Mouse (Mus musculus) heart, embryonic 16.5 days (tissue): ENCODE data around the gene Dscam. TPM values are rescaled to one million over a fixed set of nuclear protein-coding genes. Genes with fewer than 3 reads are reported as not detected.
A peak's percentile ranks its signal among the peaks of the same experiment; 100 is the strongest.

Experiments used
- ATAC-seq: fragments of 200-750 bp; cut with Nextera tagmentation; replicated peaks from 2 replicates; pipeline ENCODE4 v1.8.0; 2017; ENCODE audit warnings: moderate number of reproducible peaks; ENCODE audit not compliant: insufficient read depth, low FRiP score; ENCODE audit errors: extremely low read depth
- H3K27ac ChIP-seq: fragments of 300-500 bp; sonication (generic); 2 replicates; pipeline ENCODE4 v1.5.1; 2014; ENCODE audit warnings: mild to moderate bottlenecking, low read length, control low read depth, moderate library complexity
- H3K27me3 ChIP-seq: fragments of 300-500 bp; sonication (generic); 2 replicates; pipeline ENCODE4 v1.6.1; 2014; ENCODE audit warnings: low read length, mixed read lengths; ENCODE audit not compliant: control insufficient read depth, insufficient read depth
- H3K36me3 ChIP-seq: fragments of 300-500 bp; sonication (generic); 2 replicates; pipeline ENCODE4 v1.6.1; 2014; ENCODE audit not compliant: control insufficient read depth, insufficient read depth
- H3K4me1 ChIP-seq: fragments of 300-500 bp; sonication (generic); 2 replicates; pipeline ENCODE4 v1.6.1; 2014; ENCODE audit warnings: low read length, mixed read lengths; ENCODE audit not compliant: control insufficient read depth, insufficient read depth
- H3K4me2 ChIP-seq: fragments of 300-500 bp; sonication (generic); 2 replicates; pipeline ENCODE4 v1.6.1; 2014; ENCODE audit warnings: low read depth, mild to moderate bottlenecking, control low read depth, low read length
- H3K4me3 ChIP-seq: fragments of 300-500 bp; sonication (generic); 2 replicates; pipeline ENCODE4 v1.5.1; 2014; ENCODE audit warnings: mild to moderate bottlenecking, control low read depth, low read length
- H3K9ac ChIP-seq: fragments of 300-500 bp; sonication (generic); 2 replicates; pipeline ENCODE4 v1.6.1; 2014; ENCODE audit warnings: low read length, control low read depth
- H3K9me3 ChIP-seq: fragments of 300-500 bp; sonication (generic); replicated peaks from 2 replicates; pipeline ENCODE4 v1.6.1; 2016; ENCODE audit warnings: low read length; ENCODE audit not compliant: control insufficient read depth
- WGBS: fragments of 180-500 bp; shearing (Covaris S2); extraction: QIAGEN DNeasy Blood & Tissue Kit; methylation state at CpG from one replicate; pipeline ENCODE4 v1.1.7; 2014; 5-methylcytosine and 5-hydroxymethylcytosine counted together
- polyA plus RNA-seq: library from polyadenylated mRNA; unstranded; fragments of >200 nt; fragmentation: Nextera tagmentation; extraction: Ambion mirVana; gene quantifications from 2 replicates; pipeline ENCODE4 v1.2.1, GENCODE M21; 2015

Dscam gene
- polyA plus RNA-seq, 1 experiment from 2014 or later = not detected

DNA sequence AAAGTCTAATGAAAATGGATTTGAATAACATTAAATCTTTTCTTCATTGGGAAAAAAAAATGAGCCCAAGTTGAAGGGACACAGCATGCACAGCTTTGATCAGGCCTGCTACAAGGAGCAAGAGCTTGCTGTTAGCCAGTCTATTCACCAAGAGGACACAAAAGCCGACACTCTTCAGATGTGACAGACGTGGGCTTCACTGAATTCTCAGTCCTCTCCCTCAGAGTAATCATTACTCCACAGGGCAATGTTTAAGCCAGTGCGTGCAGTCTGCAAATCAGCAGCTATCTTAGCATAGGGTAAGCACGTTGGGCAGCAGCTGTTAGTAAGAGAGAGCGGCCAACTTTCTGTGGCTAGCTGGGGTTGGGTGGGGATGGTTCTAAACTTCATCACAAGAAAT lies 391.5 kb downstream of the Dscam start:
- H3K4me1 ChIP-seq = no peaks in the 10 kb centered on the region
- no peak overlapping the region for H3K27ac ChIP-seq
- no peak overlapping the region for H3K9ac ChIP-seq
- no peak overlapping the region for H3K4me2 ChIP-seq
- no peaks in the 10 kb centered on the region for H3K36me3 ChIP-seq
- WGBS = 61% methylated on average over 5 of the region's 5 CpGs
- no peak for ATAC-seq
- no peaks in the 10 kb centered on the region for H3K9me3 ChIP-seq
- no peak overlapping the region for H3K4me3 ChIP-seq
- no peaks in the 10 kb centered on the region for H3K27me3 ChIP-seq

DNA sequence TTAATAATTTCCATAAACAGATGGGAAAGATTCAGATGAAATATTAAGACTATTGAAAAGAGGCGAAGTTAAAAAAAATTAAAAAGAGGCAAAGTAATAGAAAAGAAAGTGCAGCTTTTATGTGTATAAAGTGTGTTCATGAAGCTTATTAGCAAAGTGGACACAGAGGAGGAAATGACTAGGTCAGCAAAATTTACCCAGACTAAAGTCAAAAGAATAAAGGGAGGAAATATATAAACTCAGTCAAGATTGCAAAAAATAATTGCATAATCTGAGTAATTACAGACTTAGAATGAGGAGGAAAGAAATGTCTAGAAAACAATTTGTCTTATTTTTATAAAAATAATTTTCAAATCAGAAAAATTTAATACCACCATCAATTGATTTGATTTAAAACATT lies 396.3 kb downstream of the Dscam start:
- 82% methylated on average over 1 of the region's 1 CpGs for WGBS
- no peak overlapping the region for H3K4me2 ChIP-seq
- H3K4me3 ChIP-seq = no peak overlapping the region
- H3K9ac ChIP-seq = no peak overlapping the region
- no peak overlapping the region for H3K27ac ChIP-seq
- no peak for ATAC-seq
- no peaks in the 10 kb centered on the region for H3K27me3 ChIP-seq
- H3K4me1 ChIP-seq = no peaks in the 10 kb centered on the region
- H3K36me3 ChIP-seq = no peaks in the 10 kb centered on the region
- H3K9me3 ChIP-seq = no peaks in the 10 kb centered on the region

DNA sequence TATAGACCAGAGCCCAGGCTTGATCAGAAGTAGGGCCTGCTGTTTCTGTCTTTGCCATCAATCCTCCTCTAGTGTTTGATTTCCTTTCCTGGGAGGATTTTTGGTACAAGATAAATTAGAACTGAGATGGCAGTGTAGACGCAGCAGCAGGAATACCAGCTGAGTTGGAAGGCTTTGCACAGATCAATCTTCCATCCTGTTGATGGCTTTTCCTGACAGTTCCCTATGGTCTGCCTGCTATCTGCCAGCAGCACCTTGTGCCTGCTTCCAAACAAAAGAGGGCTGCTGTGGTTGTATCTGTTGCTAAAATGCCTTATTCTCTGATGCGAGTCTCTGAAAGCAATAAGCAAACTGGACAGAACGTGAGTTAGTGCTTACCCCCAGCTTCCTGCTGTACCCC lies 402.6 kb downstream of the Dscam start:
- 44% methylated on average over 3 of the region's 3 CpGs for WGBS
- no peak overlapping the region for H3K27ac ChIP-seq
- H3K4me3 ChIP-seq = no peak overlapping the region
- no peaks in the 10 kb centered on the region for H3K27me3 ChIP-seq
- H3K4me1 ChIP-seq = no peaks in the 10 kb centered on the region
- H3K36me3 ChIP-seq = no peaks in the 10 kb centered on the region
- no peak overlapping the region for H3K9ac ChIP-seq
- H3K4me2 ChIP-seq = no peak overlapping the region
- no peak for ATAC-seq
- H3K9me3 ChIP-seq = no peaks in the 10 kb centered on the region

DNA sequence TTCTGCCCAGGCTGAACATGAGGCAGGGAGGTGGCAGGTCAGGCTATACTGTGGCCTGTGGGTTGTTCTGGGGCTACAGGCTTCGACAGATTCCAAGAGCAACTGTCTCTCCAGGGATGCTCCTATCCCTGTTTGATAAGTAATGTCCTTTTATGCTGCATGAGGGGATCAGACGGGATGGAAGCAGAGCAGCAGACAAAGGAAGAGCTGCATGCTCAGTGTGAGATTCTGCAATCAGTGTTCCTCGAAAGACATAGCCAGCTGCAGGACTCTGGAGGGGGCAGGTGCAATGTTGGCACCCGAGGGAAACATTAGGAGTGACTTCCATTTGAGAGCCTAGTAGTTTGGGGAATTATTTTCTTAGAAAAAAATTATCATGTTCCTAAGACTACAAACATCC lies 403.0 kb downstream of the Dscam start:
- Histone ChIP-seq H3K9ac (no peak overlapping the region), H3K4me1 (no peaks in the 10 kb centered on the region), H3K36me3 (no peaks in the 10 kb centered on the region), H3K27me3 (no peaks in the 10 kb centered on the region), H3K4me3 (no peak overlapping the region), H3K27ac (no peak overlapping the region), H3K9me3 (no peaks in the 10 kb centered on the region), H3K4me2 (no peak overlapping the region)
- no peak for ATAC-seq
- 37% methylated on average over 4 of the region's 4 CpGs for WGBS

DNA sequence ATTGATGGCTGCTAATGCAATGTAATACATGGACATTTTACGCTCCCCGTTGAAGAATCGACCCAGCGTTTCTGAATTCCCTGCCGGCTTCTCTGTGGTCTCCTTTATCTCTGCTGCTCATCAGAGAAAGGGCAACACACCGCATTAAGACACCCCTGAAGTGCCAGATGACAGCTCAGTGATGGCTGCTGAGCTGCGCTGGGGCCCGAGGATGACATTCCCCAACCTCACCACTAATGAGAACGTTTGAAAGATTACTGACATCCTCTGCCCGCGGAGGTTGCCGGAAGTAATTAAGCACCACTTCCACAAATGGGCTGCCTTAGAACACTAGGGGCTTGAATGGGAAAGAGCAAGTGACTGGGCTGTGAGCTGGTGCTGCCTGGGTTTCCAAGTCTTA lies 409.3 kb downstream of the Dscam start:
- ATAC-seq = no peak
- no peak overlapping the region for H3K9ac ChIP-seq
- H3K4me3 ChIP-seq = no peak overlapping the region
- no peaks in the 10 kb centered on the region for H3K4me1 ChIP-seq
- no peak overlapping the region for H3K4me2 ChIP-seq
- no peaks in the 10 kb centered on the region for H3K9me3 ChIP-seq
- H3K27me3 ChIP-seq = no peaks in the 10 kb centered on the region
- WGBS = 20% methylated on average over 12 of the region's 12 CpGs
- no peak overlapping the region for H3K27ac ChIP-seq
- H3K36me3 ChIP-seq = no peaks in the 10 kb centered on the region

DNA sequence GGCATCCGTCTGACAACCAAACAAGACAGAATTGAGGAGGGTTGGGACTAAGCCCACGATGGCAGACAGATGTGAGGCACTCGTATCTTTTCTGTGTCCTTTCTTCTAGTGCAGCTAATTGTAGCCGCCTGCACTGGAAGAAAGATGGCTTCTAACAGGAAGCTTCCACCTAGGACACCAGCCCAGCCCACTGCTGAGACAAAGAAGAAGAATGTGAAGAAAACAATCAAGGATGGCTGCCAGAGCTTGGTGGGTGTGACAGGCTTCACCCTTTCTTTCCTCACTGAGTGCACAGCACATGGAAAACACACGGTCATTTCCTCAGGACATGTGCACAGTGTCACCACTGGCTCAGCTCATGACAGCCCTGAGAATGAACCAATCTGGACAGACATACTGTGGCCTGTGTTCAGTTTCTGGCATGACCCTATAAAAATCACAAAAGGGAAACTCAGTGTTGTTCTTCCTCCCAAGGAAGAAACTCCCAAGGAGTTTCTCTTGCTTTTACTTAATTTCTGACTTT lies 411.4 kb downstream of the Dscam start:
- Histone ChIP-seq H3K9ac (no peak overlapping the region), H3K4me3 (no peak overlapping the region), H3K27me3 (no peaks in the 10 kb centered on the region; the same call in 1 of the 2 replicates), H3K9me3 (no peaks in the 10 kb centered on the region), H3K4me2 (no peak overlapping the region), H3K4me1 (no peaks in the 10 kb centered on the region), H3K27ac (no peak overlapping the region), H3K36me3 (no peaks in the 10 kb centered on the region)
- WGBS = 53% methylated on average over 5 of the region's 5 CpGs
- peak; percentile 63 for ATAC-seq

DNA sequence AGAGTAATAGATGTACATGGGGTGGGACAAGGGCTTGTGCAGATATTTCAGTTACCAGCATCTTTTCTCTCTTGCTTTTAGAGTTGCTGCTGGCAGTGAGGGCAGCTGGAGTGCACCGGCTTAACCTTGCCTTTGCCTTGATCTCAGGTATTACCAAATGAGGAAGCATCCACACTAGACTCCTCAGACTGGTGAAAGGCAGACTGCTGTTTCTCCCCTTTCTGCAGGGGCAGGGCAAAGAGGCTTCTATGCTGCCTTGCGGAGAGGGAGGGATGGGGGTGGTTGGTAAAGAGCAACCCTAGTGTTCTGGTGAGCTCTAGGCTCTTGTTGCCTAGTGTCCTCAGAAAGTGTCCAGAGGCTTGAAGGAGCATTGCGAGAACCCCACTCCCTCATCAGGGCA lies 412.2 kb downstream of the Dscam start:
- Histone ChIP-seq H3K27ac (no peak overlapping the region), H3K9me3 (no peaks in the 10 kb centered on the region), H3K36me3 (no peaks in the 10 kb centered on the region), H3K9ac (no peak overlapping the region), H3K4me3 (no peak overlapping the region), H3K4me1 (no peaks in the 10 kb centered on the region), H3K4me2 (no peak overlapping the region), H3K27me3 (no peaks in the 10 kb centered on the region; the same call in 1 of the 2 replicates)
- no peak for ATAC-seq
- WGBS = 65% methylated on average over 3 of the region's 3 CpGs

DNA sequence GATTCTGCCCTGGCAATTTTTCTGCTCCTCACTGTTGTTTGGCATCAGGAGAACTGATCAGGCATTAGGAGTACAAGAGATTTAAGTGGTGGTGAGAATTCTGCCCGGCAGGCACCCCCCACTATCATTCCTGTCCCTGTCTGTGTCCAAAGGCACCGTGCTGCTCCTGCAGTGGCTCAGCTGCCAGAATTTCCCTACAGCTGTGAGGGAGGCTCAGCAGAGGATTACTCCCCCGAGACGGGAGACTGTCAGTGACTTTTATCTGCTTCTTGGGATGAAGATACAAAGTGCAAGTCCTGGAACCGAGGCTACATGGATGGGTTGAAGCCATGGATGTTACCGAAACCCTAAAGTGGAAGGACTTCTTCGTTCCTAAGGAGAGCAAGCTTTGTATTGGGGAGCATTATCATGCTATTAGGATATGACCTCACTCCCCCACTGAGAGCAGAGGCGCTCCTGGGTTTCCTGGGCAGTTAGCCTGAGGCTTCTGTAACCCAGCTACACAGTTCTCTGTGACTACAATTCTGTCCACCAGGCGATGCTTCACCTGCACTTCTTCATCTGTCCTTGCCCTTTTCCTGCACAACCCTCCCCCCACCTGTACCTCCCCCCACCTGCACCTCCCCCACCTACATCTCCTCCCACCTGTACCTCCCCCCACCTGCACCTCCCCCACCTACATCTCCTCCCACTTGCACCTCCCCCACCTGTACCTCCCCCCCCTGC lies 412.8 kb downstream of the Dscam start:
- Histone ChIP-seq H3K4me1 (no peaks in the 10 kb centered on the region), H3K4me2 (no peak overlapping the region), H3K27ac (no peak overlapping the region), H3K4me3 (no peak overlapping the region), H3K27me3 (no peaks in the 10 kb centered on the region; the same call in 1 of the 2 replicates), H3K9me3 (no peaks in the 10 kb centered on the region), H3K36me3 (no peaks in the 10 kb centered on the region), H3K9ac (no peak overlapping the region)
- ATAC-seq = no peak
- WGBS = 4% methylated on average over 9 of the region's 9 CpGs

DNA sequence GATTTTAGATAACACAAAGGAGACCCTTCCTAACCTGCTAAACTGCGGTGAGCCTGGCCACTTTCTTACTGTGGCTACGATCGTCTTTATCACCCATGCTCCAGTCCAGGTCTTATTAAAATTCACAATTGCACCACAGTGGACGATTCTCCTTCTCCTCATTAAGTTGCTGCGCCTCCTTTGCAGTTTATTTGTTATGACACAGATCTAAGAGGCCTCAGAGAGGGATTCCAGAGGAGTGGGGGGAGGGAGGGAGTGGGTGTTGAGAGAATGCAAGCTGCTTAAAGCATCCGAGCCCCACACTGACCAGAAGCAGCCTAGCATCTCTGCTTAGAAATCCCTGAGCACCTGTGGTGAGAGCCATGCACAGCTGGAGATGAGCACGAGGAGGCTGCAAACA lies 413.6 kb downstream of the Dscam start:
- Histone ChIP-seq H3K9me3 (no peaks in the 10 kb centered on the region), H3K9ac (no peak overlapping the region), H3K36me3 (no peaks in the 10 kb centered on the region), H3K27ac (no peak overlapping the region), H3K4me3 (no peak overlapping the region), H3K4me1 (no peaks in the 10 kb centered on the region), H3K4me2 (no peak overlapping the region), H3K27me3 (no peaks in the 10 kb centered on the region; the same call in 1 of the 2 replicates)
- WGBS = 20% methylated on average over 7 of the region's 7 CpGs
- ATAC-seq = no peak
